20 mouse cellular contexts compared by ENCODE assay signal in the genomic region with DNA sequence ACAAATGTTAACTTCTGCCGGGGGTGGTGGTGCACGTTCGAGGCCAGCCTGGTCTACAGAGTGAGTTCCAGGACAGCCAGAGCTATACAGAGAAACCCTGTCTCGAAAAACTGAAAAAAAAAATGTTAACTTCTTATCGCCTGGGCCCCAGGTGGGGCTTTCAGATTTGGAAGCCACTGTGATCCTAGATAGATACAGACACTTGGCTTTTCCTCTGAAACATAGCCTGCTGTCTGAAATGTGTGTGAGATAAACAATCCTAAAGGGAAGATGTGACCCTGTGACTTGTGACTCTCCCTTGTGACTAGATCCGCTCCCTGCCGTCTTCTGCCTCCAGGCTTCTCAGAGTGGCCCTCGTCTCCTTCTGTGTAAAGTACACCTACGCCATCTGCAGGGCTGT. TPM values are rescaled to one million over a fixed set of nuclear protein-coding genes. Genes with fewer than 3 reads are reported as not detected.
DNase-seq lines count a peak whose midpoint lies in the region; ATAC-seq and TF ChIP-seq lines count a peak whose summit lies in the region.
"Had no signal": no experiment of that assay in that cellular context is flagged by ENCODE, and none has a peak within 500 bp of the region (broad histone marks: within the 10 kb centered on the region; RNA-seq: fewer than 3 reads in every experiment).

No protein-coding gene starts in this region.

- TF ChIP-seq EP300 in MEL (IDR thresholded peaks at IDR 0.05; ENCODE audit: low read depth in 1 of 2, low read length in 2 of 2) = peak; percentile 63 to 79; a peak in 3 of 4 replicates
- TF ChIP-seq EP300 in liver, embryonic 14.5 days (IDR thresholded peaks at IDR 0.05; ENCODE audit: low read depth) = peak; percentile 59; the same call in 1 of the 2 replicates

- peaks cover 4 to 21% of the 10 kb centered on the region in 2 experiments; a peak in 3 of 4 replicates for H3K4me1 ChIP-seq in MEL (ENCODE audit: control insufficient read depth in 1 of 2, insufficient read depth in 2 of 2, low read length in 2 of 2)
- H3K4me1 ChIP-seq in liver, embryonic 14.5 days (replicated peaks; ENCODE audit: control insufficient read depth in 2 of 2, insufficient read depth in 2 of 2, low read length in 1 of 2) = peaks cover 3 to 18% of the 10 kb centered on the region in 2 experiments; a peak in 3 of 4 replicates

- H3K4me3 ChIP-seq in MEL (ENCODE audit: control insufficient read depth in 1 of 2, insufficient read depth in 1 of 2, low read depth in 2 of 2, low read length in 2 of 2) = no peak overlapping the region
- no peak overlapping the region for H3K4me3 ChIP-seq in liver, embryonic 14.5 days (ENCODE audit: insufficient read depth in 1 of 2, low read depth in 2 of 2, low read length in 2 of 2)
- H3K4me3 ChIP-seq: embryonic facial prominence, embryonic 12.5 days; forebrain, embryonic 15.5 days; heart, embryonic 10.5 days; hindbrain, embryonic 12.5 days had no signal

- TF ChIP-seq CTCF in MEL (IDR thresholded peaks at IDR 0.05 in 2 of 3, conservative IDR thresholded peaks at IDR 0.05 in 1 of 3; ENCODE audit: control insufficient read depth in 1 of 3, insufficient read depth in 1 of 3, low read depth in 2 of 3, low read length in 3 of 3, poor library complexity in 1 of 3, severe bottlenecking in 1 of 3) = no peak
- no peak for TF ChIP-seq CTCF in liver, embryonic 14.5 days (IDR thresholded peaks at IDR 0.05; ENCODE audit: low read depth)

- H3K27ac ChIP-seq in MEL (ENCODE audit: control insufficient read depth, low read depth, low read length) = peak overlapping the region; percentile 32
- H3K27ac ChIP-seq in liver, embryonic 14.5 days = no peak overlapping the region
- H3K27ac ChIP-seq: embryonic facial prominence, embryonic 12.5 days; forebrain, embryonic 15.5 days; heart, embryonic 10.5 days; hindbrain, embryonic 12.5 days had no signal

- H3K4me2 ChIP-seq in liver, embryonic 14.5 days (ENCODE audit: low read depth) = no peak overlapping the region
- H3K4me2 ChIP-seq: embryonic facial prominence, embryonic 12.5 days; forebrain, embryonic 15.5 days; hindbrain, embryonic 12.5 days had no signal

- TF ChIP-seq RAD21 in MEL (IDR thresholded peaks at IDR 0.05; ENCODE audit: low read depth, low read length) = no peak

- 0 out of 2 replicates have a peak overlapping the region, but pooled peaks have one; percentile 31 for H3K9ac ChIP-seq in MEL (ENCODE audit: control insufficient read depth, low read depth, low read length, poor library complexity, severe bottlenecking)
- H3K9ac ChIP-seq in liver, embryonic 14.5 days (replicated peaks) = no peak overlapping the region
- H3K9ac ChIP-seq: embryonic facial prominence, embryonic 12.5 days; forebrain, embryonic 15.5 days; hindbrain, embryonic 12.5 days had no signal

- ATAC-seq in liver, embryonic 14.5 days (ENCODE audit: insufficient read depth) = peak; percentile 4; the same call in 1 of the 2 replicates
- ATAC-seq in megakaryocyte-erythroid progenitor cell, adult 5-6 weeks (replicated peaks; ENCODE audit: low FRiP score, low TSS enrichment, poor library complexity, severe bottlenecking) = peak; percentile 53
- no peak for ATAC-seq in frontal cortex, adult (ENCODE audit: low TSS enrichment)
- ATAC-seq: forebrain, embryonic 15.5 days had no signal

- WGBS in liver, embryonic 14.5 days (ENCODE audit: insufficient replicate concordance) = 28% methylated on average over 9 of the region's 9 CpGs

- TF ChIP-seq POLR2A in MEL (IDR thresholded peaks at IDR 0.05; ENCODE audit: control insufficient read depth in 1 of 2, insufficient read depth in 1 of 2, low read depth in 1 of 2, low read length in 2 of 2, poor library complexity in 1 of 2) = no peak

- no peaks in the 10 kb centered on the region for H3K9me3 ChIP-seq in MEL (replicated peaks; ENCODE audit: insufficient read depth, low read length)
- no peaks in the 10 kb centered on the region for H3K9me3 ChIP-seq in liver, embryonic 14.5 days (ENCODE audit: control insufficient read depth, low read length)
- H3K9me3 ChIP-seq: embryonic facial prominence, embryonic 12.5 days; forebrain, embryonic 15.5 days; heart, embryonic 10.5 days; hindbrain, embryonic 12.5 days had no signal

- H3K36me3 ChIP-seq in MEL (ENCODE audit: control insufficient read depth in 1 of 2, insufficient read depth in 2 of 2, low read length in 2 of 2) = peaks cover 13 to 16% of the 10 kb centered on the region in 2 experiments
- no peaks in the 10 kb centered on the region for H3K36me3 ChIP-seq in liver, embryonic 14.5 days (replicated peaks; ENCODE audit: control insufficient read depth, insufficient read depth, low read depth)

- peaks cover 17% of the 10 kb centered on the region for H3K79me2 ChIP-seq in MEL (ENCODE audit: control insufficient read depth, insufficient read depth, low read length, poor library complexity)

- DNase-seq in MEL (ENCODE audit: low read depth, low spot score) = peak; percentile 55
- DNase-seq in c-Kit-positive CD71-positive TER-119-positive erythroid progenitor cells, embryonic 14.5 days (ENCODE audit: low spot score) = peak; percentile 56
- DNase-seq in liver, embryonic 14.5 days (ENCODE audit: low read depth in 3 of 3, low spot score in 3 of 3) = peak in 2 of 3 experiments; percentile 53 to 58
- DNase-seq in right cerebral cortex, adult 2 months (ENCODE audit: low spot score in 2 of 2) = no peak
- DNase-seq in embryo, embryonic 10 days (ENCODE audit: low spot score) = no peak
- DNase-seq: adrenal gland, postnatal 10 days; cerebellum, adult 18-20 months; cerebellum, adult 9-11 months; embryo, embryonic 11 days; gastrocnemius, postnatal 10 days; heart, adult 18-20 months; heart, postnatal 10 days; heart, postnatal 4 days had no signal

- H3K27me3 ChIP-seq in MEL (ENCODE audit: control insufficient read depth in 1 of 2, insufficient read depth in 2 of 2, low read length in 2 of 2) = no peaks in the 10 kb centered on the region
- H3K27me3 ChIP-seq in liver, embryonic 14.5 days (ENCODE audit: control insufficient read depth, insufficient read depth, low read length) = no peaks in the 10 kb centered on the region
- H3K27me3 ChIP-seq: embryonic facial prominence, embryonic 12.5 days; forebrain, embryonic 15.5 days; hindbrain, embryonic 12.5 days had no signal

TF ChIP-seq in MEL, 35 proteins besides CTCF, POLR2A, EP300 and RAD21 (continues in another document):
- TF ChIP-seq NELFE (IDR thresholded peaks at IDR 0.05; ENCODE audit: low read depth, low read length) (no peak), MYB (IDR thresholded peaks at IDR 0.05; ENCODE audit: low read depth, low read length) (no peak), JUND (IDR thresholded peaks at IDR 0.05; ENCODE audit: low read depth, low read length) (no peak), ZKSCAN1 (IDR thresholded peaks at IDR 0.05; ENCODE audit: low read depth, low read length) (no peak), GATA1 (IDR thresholded peaks at IDR 0.05; ENCODE audit: low read depth, low read length) (peak; percentile 77), POLR2AphosphoS5 (IDR thresholded peaks at IDR 0.05; ENCODE audit: borderline replicate concordance, low read depth, low read length) (no peak), MYC (IDR thresholded peaks at IDR 0.05; ENCODE audit: low read depth, low read length) (no peak), POLR2AphosphoS2 (IDR thresholded peaks at IDR 0.05; ENCODE audit: low read length) (no peak), BHLHE40 (IDR thresholded peaks at IDR 0.05; ENCODE audit: borderline replicate concordance, low read depth, low read length) (no peak), RCOR1 (IDR thresholded peaks at IDR 0.05; ENCODE audit: low read depth, low read length) (peak; percentile 89), ETS1 (IDR thresholded peaks at IDR 0.05; ENCODE audit: low read depth, low read length) (peak; percentile 71), NRF1 (IDR thresholded peaks at IDR 0.05; ENCODE audit: insufficient read depth, low read depth, low read length, poor library complexity, severe bottlenecking) (no peak)

RNA-seq across cellular contexts. Expression of a gene that starts 4.4 kb away (rescaled TPM):
- 46.0 and 51.2 TPM in 2 replicates for total RNA-seq in MEL (2012; rRNA removed)
- polyA plus RNA-seq in MEL (2012; ENCODE audit: insufficient read depth in 1 of 2, insufficient read length in 2 of 2, low read depth in 1 of 2, low replicate concordance in 2 of 2, missing spikeins in 1 of 2) = 100 to 1,000 TPM; 105 to 382 TPM
- 4.5 and 5.5 TPM in 2 replicates for polyA plus RNA-seq in liver, embryonic 14.5 days (2012; rRNA removed)
- polyA plus RNA-seq in liver, embryonic 14.5 days (2014; fragmentation: Nextera tagmentation; extraction: Ambion mirVana) = 9.4 and 10.4 TPM in 2 replicates
- total RNA-seq in megakaryocyte-erythroid progenitor cell, adult 5-6 weeks (2014; fragmentation: Nextera tagmentation) = 47.6 and 82.8 TPM in 2 replicates
- total RNA-seq in megakaryocyte-erythroid progenitor cell, adult 5-6 weeks (2017) = 21.0 and 56.9 TPM in 2 replicates

RNA-seq across cellular contexts. Expression of a gene that starts 10.5 kb away (rescaled TPM):
- total RNA-seq in MEL (2012; rRNA removed) = 2,803 and 2,872 TPM in 2 replicates
- polyA plus RNA-seq in MEL (2012; ENCODE audit: insufficient read depth in 1 of 2, insufficient read length in 2 of 2, low read depth in 1 of 2, low replicate concordance in 2 of 2, missing spikeins in 1 of 2) = 1,000 to 10,000 TPM in 1 of 2 experiments, not detected in 1; 2,044 TPM
- 1,169 and 1,992 TPM in 2 replicates for polyA plus RNA-seq in liver, embryonic 14.5 days (2012; rRNA removed)
- polyA plus RNA-seq in liver, embryonic 14.5 days (2014; fragmentation: Nextera tagmentation; extraction: Ambion mirVana) = 506 and 510 TPM in 2 replicates
- 3,438 and 3,746 TPM in 2 replicates for total RNA-seq in megakaryocyte-erythroid progenitor cell, adult 5-6 weeks (2014; fragmentation: Nextera tagmentation)
- 861 and 1,170 TPM in 2 replicates for total RNA-seq in megakaryocyte-erythroid progenitor cell, adult 5-6 weeks (2017)

RNA-seq across cellular contexts. Expression of a gene that starts 32.9 kb away (rescaled TPM):
- total RNA-seq in MEL (2012; rRNA removed) = 0.46 and 0.73 TPM in 2 replicates
- polyA plus RNA-seq in MEL (2012; ENCODE audit: insufficient read depth in 1 of 2, insufficient read length in 2 of 2, low read depth in 1 of 2, low replicate concordance in 2 of 2, missing spikeins in 1 of 2) = 1 to 10 TPM in 1 of 2 experiments, not detected in 1; 4.1 TPM
- polyA plus RNA-seq in liver, embryonic 14.5 days (2012; rRNA removed) = 2.0 and 2.2 TPM in 2 replicates
- polyA plus RNA-seq in liver, embryonic 14.5 days (2014; fragmentation: Nextera tagmentation; extraction: Ambion mirVana) = 0.52 and 0.63 TPM in 2 replicates
- 0.20 and 0.37 TPM in 2 replicates for total RNA-seq in megakaryocyte-erythroid progenitor cell, adult 5-6 weeks (2014; fragmentation: Nextera tagmentation)
- 0.30 TPM in 1 of 2 replicates, not detected in the other for total RNA-seq in megakaryocyte-erythroid progenitor cell, adult 5-6 weeks (2017)

RNA-seq across cellular contexts. Expression of a gene that starts 47.3 kb away (rescaled TPM):
- 0.23 and 0.49 TPM in 2 replicates for total RNA-seq in MEL (2012; rRNA removed)
- 1 to 10 TPM in 1 of 2 experiments, not detected in 1; 2.4 TPM for polyA plus RNA-seq in MEL (2012; ENCODE audit: insufficient read depth in 1 of 2, insufficient read length in 2 of 2, low read depth in 1 of 2, low replicate concordance in 2 of 2, missing spikeins in 1 of 2)
- 0.12 and 0.26 TPM in 2 replicates for polyA plus RNA-seq in liver, embryonic 14.5 days (2012; rRNA removed)
- polyA plus RNA-seq in liver, embryonic 14.5 days (2014; fragmentation: Nextera tagmentation; extraction: Ambion mirVana) = 0.28 and 0.42 TPM in 2 replicates
- not detected in 2 replicates for total RNA-seq in megakaryocyte-erythroid progenitor cell, adult 5-6 weeks (2014; fragmentation: Nextera tagmentation)
- 0.99 TPM in 1 of 2 replicates, not detected in the other for total RNA-seq in megakaryocyte-erythroid progenitor cell, adult 5-6 weeks (2017)
- total RNA-seq: heart, adult 18-20 months had no signal
- polyA plus RNA-seq: frontal cortex, adult 2 months had no signal

Comparison
In these comparisons a context has a peak if more than half of its experiments do, and no peak if none do; other contexts are left out.
1. DNase-seq: peak in MEL (single experiment), c-Kit-positive CD71-positive TER-119-positive erythroid progenitor cells, embryonic 14.5 days (single experiment) and liver, embryonic 14.5 days (2 of 3); none in right cerebral cortex, adult 2 months (0 of 2) and embryo, embryonic 10 days (single experiment).